15 mouse cellular contexts compared by ENCODE assay signal in the genomic region with DNA sequence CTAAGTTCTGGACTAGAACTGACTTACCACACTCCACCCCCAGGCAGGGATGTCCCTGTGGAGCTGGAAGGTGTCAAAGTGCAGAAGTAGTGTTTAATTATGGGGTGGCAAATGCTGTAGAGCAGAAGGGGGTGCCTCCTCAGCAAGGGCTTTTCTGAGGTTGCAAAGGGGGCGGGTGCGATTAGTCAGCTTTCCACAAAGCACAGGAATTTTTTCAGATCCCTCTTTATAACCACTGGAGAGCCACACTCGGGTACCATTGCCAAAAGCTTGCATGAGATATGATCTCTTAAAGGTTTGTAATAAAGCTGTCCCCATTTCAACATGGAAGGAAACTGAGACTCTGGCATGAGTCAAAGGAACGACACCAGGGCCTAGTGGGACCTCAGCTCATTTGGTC.
"Had no signal": no experiment of that assay in that cellular context is flagged by ENCODE, and none has a peak within 500 bp of the region (broad histone marks: within the 10 kb centered on the region; RNA-seq: fewer than 3 reads in every experiment).

No protein-coding gene starts in this region.

- DNase-seq: gastrocnemius, postnatal 14 days; gastrocnemius, postnatal 36 days; heart, adult 11 months; heart, adult 2 months; heart, postnatal 14 days; heart, postnatal 36 days; kidney, adult 18-20 months; kidney, adult 8-10 months; kidney, postnatal 10 days; kidney, postnatal 25 days; kidney, postnatal 4 days; layer of hippocampus, adult 9-11 months; layer of hippocampus, postnatal 36 days; liver; liver, embryonic 13.5 days had no signal
